In genomic region chr3:129820847-129821246, GRCm38 (mm10) we compare ENCODE assay signal across 31 mouse cellular contexts. TPM values are rescaled to one million over a fixed set of nuclear protein-coding genes. Genes with fewer than 3 reads are reported as not detected.
DNase-seq lines count a peak whose midpoint lies in the region; ATAC-seq and TF ChIP-seq lines count a peak whose summit lies in the region.
"Had no signal": no experiment of that assay in that cellular context is flagged by ENCODE, and none has a peak within 500 bp of the region (broad histone marks: within the 10 kb centered on the region; RNA-seq: fewer than 3 reads in every experiment).

No protein-coding gene starts in this region.

- H3K27me3 ChIP-seq in forebrain, embryonic 11.5 days (ENCODE audit: control insufficient read depth, insufficient read depth, low read length) = no peaks in the 10 kb centered on the region
- peaks cover 28% of the 10 kb centered on the region; the same call in 1 of the 2 replicates for H3K27me3 ChIP-seq in forebrain, embryonic 10.5 days (ENCODE audit: poor library complexity, severe bottlenecking)
- H3K27me3 ChIP-seq in embryonic facial prominence, embryonic 10.5 days (replicated peaks; ENCODE audit: low read depth, poor library complexity, severe bottlenecking) = no peaks in the 10 kb centered on the region
- H3K27me3 ChIP-seq: embryonic facial prominence, embryonic 13.5 days; heart, embryonic 15.5 days; hindbrain, embryonic 15.5 days; stomach, embryonic 15.5 days had no signal

- 0 out of 2 replicates have a peak, but pooled peaks have one; percentile 44 for ATAC-seq in forebrain, embryonic 11.5 days (replicated peaks; ENCODE audit: low FRiP score)
- ATAC-seq: forebrain, postnatal 0 days; liver, postnatal 0 days had no signal

- H3K9me3 ChIP-seq in forebrain, embryonic 11.5 days (ENCODE audit: control insufficient read depth, low read length) = no peaks in the 10 kb centered on the region
- no peaks in the 10 kb centered on the region for H3K9me3 ChIP-seq in forebrain, embryonic 10.5 days
- H3K9me3 ChIP-seq in embryonic facial prominence, embryonic 10.5 days = no peaks in the 10 kb centered on the region
- H3K9me3 ChIP-seq: embryonic facial prominence, embryonic 13.5 days; heart, embryonic 15.5 days; hindbrain, embryonic 15.5 days; stomach, embryonic 15.5 days had no signal

- no peak for DNase-seq in forebrain, embryonic 11.5 days (ENCODE audit: low spot score)
- no peak for DNase-seq in forebrain, embryonic 10.5 days (ENCODE audit: extremely low spot score, low spot score)
- DNase-seq in layer of hippocampus, adult 2 months (ENCODE audit: low spot score in 2 of 2) = no peak
- no peak for DNase-seq in layer of hippocampus, adult 8-10 months (ENCODE audit: low spot score in 2 of 2)
- DNase-seq in Muller cell, postnatal 12 days (ENCODE audit: inconsistent ontology term) = peak; percentile 76
- DNase-seq in embryonic facial prominence, embryonic 10.5 days (ENCODE audit: low spot score) = peak; percentile 21
- no peak for DNase-seq in cerebellum, postnatal 4 days (ENCODE audit: low spot score in 2 of 2)
- DNase-seq in cerebellum, adult 11-12 months = no peak
- DNase-seq: adrenal gland, postnatal 25 days; cerebellum, adult 18-20 months; cerebellum, postnatal 36 days; forebrain, postnatal 0 days; gastrocnemius, postnatal 36 days; kidney, adult 8-10 months; kidney, postnatal 14 days; liver, postnatal 0 days; thymus, adult 18-20 months; thymus, postnatal 36 days had no signal

- WGBS in forebrain, embryonic 11.5 days = 64% methylated on average over 9 of the region's 9 CpGs
- WGBS in forebrain, embryonic 10.5 days = 69% methylated on average over 9 of the region's 9 CpGs
- WGBS in embryonic facial prominence, embryonic 10.5 days = 41% methylated on average over 9 of the region's 9 CpGs

- peaks cover 2% of the 10 kb centered on the region; the same call in 1 of the 2 replicates for H3K4me1 ChIP-seq in forebrain, embryonic 11.5 days (replicated peaks; ENCODE audit: control insufficient read depth, insufficient read depth, low read length)
- peaks cover 21% of the 10 kb centered on the region for H3K4me1 ChIP-seq in forebrain, embryonic 10.5 days
- peaks cover 3% of the 10 kb centered on the region; the same call in 1 of the 2 replicates for H3K4me1 ChIP-seq in embryonic facial prominence, embryonic 10.5 days
- H3K4me1 ChIP-seq: embryonic facial prominence, embryonic 13.5 days; heart, embryonic 15.5 days; hindbrain, embryonic 15.5 days; stomach, embryonic 15.5 days had no signal

- H3K36me3 ChIP-seq in forebrain, embryonic 11.5 days (ENCODE audit: control insufficient read depth, insufficient read depth, low read length) = peaks cover 3% of the 10 kb centered on the region; the same call in 1 of the 2 replicates
- H3K36me3 ChIP-seq in forebrain, embryonic 10.5 days (replicated peaks) = peaks cover 38% of the 10 kb centered on the region
- peaks cover 43% of the 10 kb centered on the region for H3K36me3 ChIP-seq in embryonic facial prominence, embryonic 10.5 days (replicated peaks)

- TF ChIP-seq CTCF in layer of hippocampus, adult 2 months (conservative IDR thresholded peaks at IDR 0.05) = no peak

- H3K9ac ChIP-seq in forebrain, embryonic 11.5 days (ENCODE audit: low read length) = no peak overlapping the region
- H3K9ac ChIP-seq: embryonic facial prominence, embryonic 13.5 days; forebrain, postnatal 0 days; heart, embryonic 15.5 days; hindbrain, embryonic 15.5 days; liver, postnatal 0 days; stomach, embryonic 15.5 days had no signal

- no peak overlapping the region for H3K27ac ChIP-seq in forebrain, embryonic 11.5 days (ENCODE audit: low read depth, low read length)
- H3K27ac ChIP-seq in forebrain, embryonic 10.5 days = no peak overlapping the region
- peak overlapping the region; percentile 60; the same call in 1 of the 2 replicates for H3K27ac ChIP-seq in layer of hippocampus, adult 2 months
- H3K27ac ChIP-seq in embryonic facial prominence, embryonic 10.5 days (replicated peaks) = 0 out of 2 replicates have a peak overlapping the region, but pooled peaks have one; percentile 6
- H3K27ac ChIP-seq: embryonic facial prominence, embryonic 13.5 days; heart, embryonic 15.5 days; hindbrain, embryonic 15.5 days; macrophage; stomach, embryonic 15.5 days had no signal

- H3K4me3 ChIP-seq in forebrain, embryonic 11.5 days (ENCODE audit: low read depth, low read length) = no peak overlapping the region
- no peak overlapping the region for H3K4me3 ChIP-seq in forebrain, embryonic 10.5 days
- H3K4me3 ChIP-seq in layer of hippocampus, adult 2 months = no peak overlapping the region
- H3K4me3 ChIP-seq in embryonic facial prominence, embryonic 10.5 days = no peak overlapping the region
- H3K4me3 ChIP-seq: embryonic facial prominence, embryonic 13.5 days; heart, embryonic 15.5 days; hindbrain, embryonic 15.5 days; stomach, embryonic 15.5 days had no signal

- no peak overlapping the region for H3K4me2 ChIP-seq in forebrain, embryonic 11.5 days (ENCODE audit: low read depth, low read length, severe bottlenecking)
- H3K4me2 ChIP-seq: embryonic facial prominence, embryonic 13.5 days; heart, embryonic 15.5 days; hindbrain, embryonic 15.5 days; liver, embryonic 11.5 days; stomach, embryonic 15.5 days had no signal

RNA-seq across cellular contexts. Expression of gene Rrh, which starts 1.5 kb away (rescaled TPM):
- polyA plus RNA-seq in forebrain, embryonic 11.5 days (2014; fragmentation: Nextera tagmentation; extraction: Ambion mirVana) = not detected in 2 replicates
- polyA plus RNA-seq in forebrain, embryonic 10.5 days (2016; fragmentation: Nextera tagmentation; extraction: Ambion mirVana) = 0.37 and 0.41 TPM in 2 replicates
- 1 to 10 TPM; 1.4 to 1.6 TPM for total RNA-seq in layer of hippocampus, adult 2 months (2021)
- total RNA-seq in layer of hippocampus, adult 8-10 months (2022) = 1 to 10 TPM in 1 of 4 experiments, under 1 TPM in 3; 0.82 to 1.4 (median 0.98) TPM
- polyA plus RNA-seq in embryonic facial prominence, embryonic 10.5 days (2016; fragmentation: Nextera tagmentation; extraction: Ambion mirVana) = 0.27 and 0.43 TPM in 2 replicates
- total RNA-seq: gastrocnemius, adult 18-20 months; gastrocnemius, postnatal 36 days had no signal
- polyA plus RNA-seq: heart, embryonic 15.5 days; intestine, embryonic 14.5 days; limb, embryonic 11.5 days; liver, postnatal 0 days had no signal

RNA-seq across cellular contexts. Expression of gene Gar1, which starts 10.3 kb away (rescaled TPM):
- polyA plus RNA-seq in forebrain, embryonic 11.5 days (2014; fragmentation: Nextera tagmentation; extraction: Ambion mirVana) = 40.9 and 42.8 TPM in 2 replicates
- 112 and 124 TPM in 2 replicates for polyA plus RNA-seq in forebrain, embryonic 10.5 days (2016; fragmentation: Nextera tagmentation; extraction: Ambion mirVana)
- total RNA-seq in layer of hippocampus, adult 2 months (2021) = 10 to 100 TPM; 45.1 to 50.5 TPM
- 10 to 100 TPM; 41.6 to 52.6 (median 46.3) TPM for total RNA-seq in layer of hippocampus, adult 8-10 months (2022)
- 109 TPM in 2 replicates for polyA plus RNA-seq in embryonic facial prominence, embryonic 10.5 days (2016; fragmentation: Nextera tagmentation; extraction: Ambion mirVana)

RNA-seq across cellular contexts. Expression of gene Cfi, which starts 14.8 kb away (rescaled TPM):
- 0.08 and 0.29 TPM in 2 replicates for polyA plus RNA-seq in forebrain, embryonic 11.5 days (2014; fragmentation: Nextera tagmentation; extraction: Ambion mirVana)
- polyA plus RNA-seq in forebrain, embryonic 10.5 days (2016; fragmentation: Nextera tagmentation; extraction: Ambion mirVana) = 0.20 and 0.52 TPM in 2 replicates
- total RNA-seq in layer of hippocampus, adult 2 months (2021) = not detected
- under 1 TPM in 2 of 4 experiments, not detected in 2; 0.20 to 0.43 TPM for total RNA-seq in layer of hippocampus, adult 8-10 months (2022)
- polyA plus RNA-seq in embryonic facial prominence, embryonic 10.5 days (2016; fragmentation: Nextera tagmentation; extraction: Ambion mirVana) = 0.39 and 0.59 TPM in 2 replicates
- total RNA-seq: adrenal gland, postnatal 25 days; forebrain, postnatal 0 days; hematopoietic stem cell, adult 5-6 weeks had no signal
- polyA plus RNA-seq: macrophage had no signal

RNA-seq across cellular contexts. Expression of gene Lrit3, which starts 17.0 kb away (rescaled TPM):
- polyA plus RNA-seq in forebrain, embryonic 11.5 days (2014; fragmentation: Nextera tagmentation; extraction: Ambion mirVana) = not detected in 2 replicates
- not detected in 2 replicates for polyA plus RNA-seq in forebrain, embryonic 10.5 days (2016; fragmentation: Nextera tagmentation; extraction: Ambion mirVana)
- total RNA-seq in layer of hippocampus, adult 2 months (2021) = not detected
- under 1 TPM in 1 of 4 experiments, not detected in 3; 0.18 TPM for total RNA-seq in layer of hippocampus, adult 8-10 months (2022)
- not detected in 2 replicates for polyA plus RNA-seq in embryonic facial prominence, embryonic 10.5 days (2016; fragmentation: Nextera tagmentation; extraction: Ambion mirVana)
- total RNA-seq: adrenal gland, postnatal 25 days; forebrain, postnatal 0 days; gastrocnemius, adult 18-20 months; gastrocnemius, postnatal 36 days; heart, adult 8-10 months; hematopoietic stem cell, adult 5-6 weeks; midbrain, postnatal 0 days had no signal
- polyA plus RNA-seq: embryonic facial prominence, embryonic 13.5 days; forebrain, postnatal 0 days; heart, embryonic 15.5 days; hindbrain, embryonic 15.5 days; intestine, embryonic 14.5 days; limb, embryonic 11.5 days; liver, embryonic 11.5 days; liver, postnatal 0 days; macrophage; midbrain, postnatal 0 days; neural tube, embryonic 14.5 days; stomach, embryonic 15.5 days had no signal

RNA-seq across cellular contexts. Expression of gene Pla2g12a, which starts 57.6 kb away (rescaled TPM):
- polyA plus RNA-seq in forebrain, embryonic 11.5 days (2014; fragmentation: Nextera tagmentation; extraction: Ambion mirVana) = 33.7 and 39.0 TPM in 2 replicates
- polyA plus RNA-seq in forebrain, embryonic 10.5 days (2016; fragmentation: Nextera tagmentation; extraction: Ambion mirVana) = 37.1 and 39.3 TPM in 2 replicates
- 10 to 100 TPM; 25.2 to 25.8 TPM for total RNA-seq in layer of hippocampus, adult 2 months (2021)
- 10 to 100 TPM; 19.3 to 23.8 (median 21.5) TPM for total RNA-seq in layer of hippocampus, adult 8-10 months (2022)
- 25.5 and 28.4 TPM in 2 replicates for polyA plus RNA-seq in embryonic facial prominence, embryonic 10.5 days (2016; fragmentation: Nextera tagmentation; extraction: Ambion mirVana)

Comparison
In these comparisons a context has a peak if more than half of its experiments do, and no peak if none do; other contexts are left out.
1. DNase-seq: peak in Muller cell, postnatal 12 days (single experiment) and embryonic facial prominence, embryonic 10.5 days (single experiment); none in forebrain, embryonic 11.5 days (single experiment), forebrain, embryonic 10.5 days (single experiment), layer of hippocampus, adult 2 months (0 of 2), layer of hippocampus, adult 8-10 months (0 of 2), cerebellum, postnatal 4 days (0 of 2) and cerebellum, adult 11-12 months (single experiment).
2. H3K27ac ChIP-seq: peak in layer of hippocampus, adult 2 months (single experiment) and embryonic facial prominence, embryonic 10.5 days (single experiment); none in forebrain, embryonic 11.5 days (single experiment) and forebrain, embryonic 10.5 days (single experiment).